Mouse (Mus musculus): ENCODE measurements around the gene Gcnt7. TPM values are rescaled to one million over a fixed set of nuclear protein-coding genes. Genes with fewer than 3 reads are reported as not detected.
A peak's percentile ranks its signal among the peaks of the same experiment; 100 is the strongest.

Gene Gcnt7
- total RNA-seq, 2 experiments from 2014 or later, result not detected

DNA sequence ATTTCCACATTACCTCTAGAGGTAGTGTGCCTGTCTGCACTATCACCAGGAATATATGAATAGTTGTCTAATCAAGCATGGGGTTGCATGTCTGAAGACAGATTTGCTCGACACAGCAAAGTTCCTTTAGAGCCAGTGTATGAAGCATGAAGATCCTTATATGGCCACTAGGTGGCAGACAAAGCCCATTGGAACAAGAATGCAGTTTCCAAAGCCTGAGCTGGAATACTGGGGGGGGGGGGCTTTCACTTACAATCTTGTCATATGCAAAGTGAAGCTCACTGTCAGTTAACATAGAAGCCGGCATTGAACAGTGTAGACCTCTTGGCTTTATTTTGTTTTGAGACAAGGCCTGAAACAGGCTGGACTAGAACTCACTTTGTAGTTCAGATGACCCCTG, 19.5 kb upstream of the Gcnt7 start:
- no peak overlapping the region for H3K27ac ChIP-seq
- DNase-seq (ENCODE audit: extremely low spot score in 1 of 2, low spot score in 2 of 2), result peak; percentile 41 to 48
- intact Hi-C loops (cut with DNase I), result loop anchor here (1.0 to 5.0 kb wide), 4 partner anchors 295 to 609 kb away; no protein-coding TSS in a partner anchor
- H3K4me3 ChIP-seq, result no peak overlapping the region
- TF ChIP-seq CTCF (IDR thresholded peaks at IDR 0.05), result peak; percentile 76

DNA sequence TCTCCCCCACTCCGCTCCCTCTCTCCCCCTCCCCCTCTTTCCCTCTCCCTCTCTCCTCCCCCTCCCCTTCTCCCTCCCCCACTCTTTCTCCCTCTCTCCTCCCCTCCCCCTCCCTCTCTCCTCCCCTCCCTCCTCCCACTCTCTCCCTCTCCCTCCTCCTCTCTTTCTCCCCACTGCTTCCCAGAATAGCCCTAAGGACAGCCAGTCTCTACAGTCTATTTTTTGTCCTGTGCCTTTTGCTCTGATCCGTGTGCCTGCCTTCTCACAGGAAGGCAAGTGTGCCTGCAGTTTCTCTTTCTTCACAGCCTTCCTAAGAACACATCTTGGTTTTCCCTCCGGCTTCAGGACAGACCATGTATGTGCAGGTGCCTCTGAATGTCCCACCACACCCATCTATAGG, 19.0 kb upstream of the Gcnt7 start:
- no peak overlapping the region for H3K27ac ChIP-seq
- no peak for TF ChIP-seq CTCF (IDR thresholded peaks at IDR 0.05)
- H3K4me3 ChIP-seq, result no peak overlapping the region
- intact Hi-C loops (cut with DNase I), result loop anchor here (5.0 kb wide), 1 partner anchor 610 kb away; no protein-coding TSS in a partner anchor
- DNase-seq (ENCODE audit: extremely low spot score in 1 of 2, low spot score in 2 of 2), result no peak

DNA sequence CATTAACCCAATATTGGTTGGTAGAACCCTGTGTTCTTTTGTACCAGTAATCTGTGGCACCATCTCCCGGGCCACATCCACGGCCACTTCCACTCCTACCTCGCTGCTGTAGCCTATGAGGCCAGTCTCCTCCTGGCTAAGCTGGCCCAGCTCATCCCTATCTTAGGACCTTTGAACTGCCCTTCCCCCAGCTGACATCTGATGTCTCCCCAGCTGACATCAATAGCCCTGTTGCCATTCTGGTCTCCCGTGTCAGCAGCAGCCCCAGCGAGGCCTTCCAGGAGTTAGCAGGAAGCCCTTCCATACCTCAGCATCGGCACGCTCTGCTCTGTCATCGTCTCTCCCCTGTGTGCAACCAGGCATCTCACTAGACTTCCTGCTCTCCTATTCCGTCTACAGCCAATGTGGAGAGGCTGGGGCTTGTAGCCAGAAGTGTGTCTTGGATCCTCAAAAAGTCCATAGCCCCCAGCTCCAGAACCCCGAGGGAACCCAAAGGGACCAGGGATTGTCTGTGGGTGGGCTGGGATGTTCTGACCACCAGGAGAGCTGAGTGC, 18.4 kb upstream of the Gcnt7 start:
- TF ChIP-seq CTCF (IDR thresholded peaks at IDR 0.05), result no peak
- Histone ChIP-seq H3K4me3 (no peak overlapping the region), H3K27ac (no peak overlapping the region)
- no peak for DNase-seq (ENCODE audit: extremely low spot score in 1 of 2, low spot score in 2 of 2)
- intact Hi-C loops (cut with DNase I), result loop anchor here (5.0 kb wide), 1 partner anchor 611 kb away; no protein-coding TSS in a partner anchor

GRCm38 (mm10) chr2:172474970-172475369, 16.6 kb upstream of the Gcnt7 start:
- peak; percentile 27 for TF ChIP-seq CTCF (IDR thresholded peaks at IDR 0.05)
- no peak overlapping the region for H3K27ac ChIP-seq
- H3K4me3 ChIP-seq, result no peak overlapping the region
- DNase-seq (ENCODE audit: extremely low spot score in 1 of 2, low spot score in 2 of 2), result no peak
- intact Hi-C loops (cut with DNase I), result loop anchor here (5.0 kb wide), 1 partner anchor 612 kb away; no protein-coding TSS in a partner anchor

DNA sequence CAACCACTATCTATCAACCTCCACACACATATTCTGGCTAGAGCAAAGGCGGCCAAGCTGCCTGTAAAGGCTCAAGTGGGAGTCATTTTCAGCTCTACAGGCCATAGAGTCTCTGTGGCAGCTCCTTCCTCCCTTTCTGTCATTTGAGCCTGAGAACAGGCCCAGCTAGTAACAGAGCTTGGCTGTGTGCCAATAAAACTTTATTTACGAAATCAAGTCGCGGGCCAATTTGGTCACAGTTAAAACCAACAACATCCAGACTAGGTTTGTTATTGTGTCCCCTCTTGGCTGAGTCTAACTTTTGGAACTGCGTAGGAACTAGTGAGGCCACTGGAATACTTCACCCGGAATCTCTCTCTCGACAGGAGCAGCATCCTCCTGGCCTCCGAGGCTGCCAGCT, 15.2 kb upstream of the Gcnt7 start:
- H3K27ac ChIP-seq, result no peak overlapping the region
- no peak overlapping the region for H3K4me3 ChIP-seq
- intact Hi-C loops (cut with DNase I), result no loop called here
- no peak for DNase-seq (ENCODE audit: extremely low spot score in 1 of 2, low spot score in 2 of 2)
- TF ChIP-seq CTCF (IDR thresholded peaks at IDR 0.05), result no peak

DNA sequence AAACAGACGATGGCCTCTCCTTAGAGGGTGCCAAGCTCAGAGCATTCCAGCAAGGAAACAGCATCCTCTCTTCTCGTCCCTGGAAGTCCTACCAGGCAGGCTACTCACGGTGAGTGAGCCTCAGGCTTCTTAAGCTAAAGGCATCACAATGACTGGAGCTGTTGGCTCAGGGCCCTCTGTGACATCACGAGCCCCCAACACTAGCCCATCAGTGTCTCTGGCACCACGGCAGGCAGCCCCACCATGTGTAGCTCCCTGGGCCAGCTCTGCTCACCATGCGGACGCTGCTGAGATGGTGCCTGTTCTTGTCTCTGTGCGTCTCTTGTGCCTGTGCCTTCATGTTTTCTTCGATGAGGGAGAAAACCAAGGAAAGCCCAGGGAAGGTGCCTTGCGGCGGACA, 13.9 kb upstream of the Gcnt7 start, which contains the start of gene Fam209:
Gene Fam209, plus strand, starts transcription at position 203 of the 400 bp plus-strand sequence.
- TF ChIP-seq CTCF (IDR thresholded peaks at IDR 0.05), result no peak
- Histone ChIP-seq H3K27ac (no peak within 1 kb of the TSS), H3K4me3 (no peak within 1 kb of the TSS)
- intact Hi-C loops (cut with DNase I), result no loop called here
- no peak for DNase-seq (ENCODE audit: extremely low spot score in 1 of 2, low spot score in 2 of 2)

DNA sequence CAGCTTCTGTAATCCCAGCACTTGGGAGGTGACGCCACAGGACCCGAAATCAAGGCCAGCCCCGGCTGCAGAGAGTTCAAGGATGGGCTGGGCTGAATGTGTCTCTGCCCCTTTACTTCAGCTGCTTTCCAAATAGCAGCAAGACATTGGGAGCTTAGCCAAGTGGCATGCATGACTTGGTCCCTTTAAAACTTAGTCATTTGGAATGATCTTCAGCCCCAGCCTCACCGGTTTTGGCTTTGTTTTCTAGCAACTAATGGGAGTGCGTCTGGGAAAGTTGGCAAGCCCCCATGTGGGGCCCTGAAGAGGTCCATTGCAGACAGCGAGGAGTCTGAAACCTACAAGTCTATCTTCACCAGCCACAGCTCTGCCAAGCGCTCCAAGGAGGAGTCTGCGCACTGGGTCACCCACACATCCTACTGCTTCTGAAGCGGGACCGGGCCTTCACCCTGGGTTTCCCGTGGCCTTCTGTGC, 10.0 kb upstream of the Gcnt7 start:
- intact Hi-C loops (cut with DNase I), result no loop called here
- no peak overlapping the region for H3K27ac ChIP-seq
- TF ChIP-seq CTCF (IDR thresholded peaks at IDR 0.05), result no peak
- H3K4me3 ChIP-seq, result no peak overlapping the region
- no peak for DNase-seq (ENCODE audit: extremely low spot score in 1 of 2, low spot score in 2 of 2)

- Histone ChIP-seq H3K27ac (no peak overlapping the region), H3K4me3 (no peak overlapping the region)
- DNase-seq (ENCODE audit: extremely low spot score in 1 of 2, low spot score in 2 of 2), result no peak
- intact Hi-C loops (cut with DNase I), result no loop called here
- TF ChIP-seq CTCF (IDR thresholded peaks at IDR 0.05), result no peak
These were observed 8.8 kb upstream of the Gcnt7 start for GRCm38 (mm10) chr2:172467206-172467605.

GRCm38 (mm10) chr2:172466427-172467132, 8.2 kb upstream of the Gcnt7 start:
- H3K4me3 ChIP-seq, result no peak overlapping the region
- TF ChIP-seq CTCF (IDR thresholded peaks at IDR 0.05), result no peak

DNA sequence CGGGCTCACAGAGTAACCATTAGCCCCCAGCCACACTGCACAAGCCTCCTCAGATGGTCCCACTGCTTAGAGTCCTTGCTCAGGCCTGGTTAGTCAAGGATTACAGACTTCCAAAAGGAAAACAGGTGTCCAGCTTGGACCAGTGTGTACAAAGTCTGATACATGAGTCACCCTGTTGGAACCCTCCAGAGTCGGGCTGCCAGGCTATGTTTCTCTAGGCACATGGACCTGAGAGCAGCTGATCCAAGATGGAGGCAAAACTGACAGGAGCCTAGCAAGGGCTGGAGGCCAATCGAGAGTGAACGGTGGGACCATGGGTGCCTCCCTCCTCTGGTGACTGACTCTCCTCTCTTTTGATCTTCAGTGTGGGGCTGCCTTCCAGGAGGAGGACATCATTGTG, 4.4 kb upstream of the Gcnt7 start:
- intact Hi-C loops (cut with DNase I), result no loop called here
- DNase-seq (ENCODE audit: extremely low spot score in 1 of 2, low spot score in 2 of 2), result no peak
- H3K4me3 ChIP-seq, result no peak overlapping the region
- H3K27ac ChIP-seq, result no peak overlapping the region
- no peak for TF ChIP-seq CTCF (IDR thresholded peaks at IDR 0.05)

More at GRCm38 (mm10) chr2:172466427-172467132, 8.2 kb upstream of the Gcnt7 start:
- intact Hi-C loops (cut with DNase I), result no loop called here
- no peak for DNase-seq (ENCODE audit: extremely low spot score in 1 of 2, low spot score in 2 of 2)
- no peak overlapping the region for H3K27ac ChIP-seq

GRCm38 (mm10) chr2:172460647-172461046, 2.3 kb upstream of the Gcnt7 start:
- no peak overlapping the region for H3K27ac ChIP-seq
- DNase-seq (ENCODE audit: extremely low spot score in 1 of 2, low spot score in 2 of 2), result no peak
- H3K4me3 ChIP-seq, result no peak overlapping the region
- intact Hi-C loops (cut with DNase I), result no loop called here
- TF ChIP-seq CTCF (IDR thresholded peaks at IDR 0.05), result no peak

DNA sequence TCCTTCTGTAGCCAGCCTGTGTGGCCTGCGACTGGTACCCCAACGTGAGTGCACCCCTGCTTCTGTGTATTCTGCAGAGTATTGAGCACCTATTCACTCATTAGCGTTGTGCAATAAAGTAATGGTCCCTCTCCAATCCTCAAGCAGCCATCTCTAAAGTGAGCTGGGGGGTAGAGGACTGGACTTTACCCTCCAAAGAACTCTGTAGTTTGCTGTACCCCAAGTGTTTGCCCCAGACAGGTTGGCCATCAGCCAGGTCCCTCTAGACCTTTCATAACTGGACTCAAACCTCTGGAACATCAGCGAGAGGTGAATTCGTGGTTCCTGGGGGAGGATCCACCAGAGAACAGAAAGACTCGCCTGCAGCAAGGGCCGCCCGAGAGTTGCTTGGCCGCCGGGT, 5.9 kb downstream of the Gcnt7 start:
- no peak for DNase-seq (ENCODE audit: extremely low spot score in 1 of 2, low spot score in 2 of 2)
- Histone ChIP-seq H3K27ac (no peak overlapping the region), H3K4me3 (no peak overlapping the region)
- intact Hi-C loops (cut with DNase I), result no loop called here
- TF ChIP-seq CTCF (IDR thresholded peaks at IDR 0.05), result no peak
